Mouse (Mus musculus): ENCODE measurements around the gene Crim1.

DNA sequence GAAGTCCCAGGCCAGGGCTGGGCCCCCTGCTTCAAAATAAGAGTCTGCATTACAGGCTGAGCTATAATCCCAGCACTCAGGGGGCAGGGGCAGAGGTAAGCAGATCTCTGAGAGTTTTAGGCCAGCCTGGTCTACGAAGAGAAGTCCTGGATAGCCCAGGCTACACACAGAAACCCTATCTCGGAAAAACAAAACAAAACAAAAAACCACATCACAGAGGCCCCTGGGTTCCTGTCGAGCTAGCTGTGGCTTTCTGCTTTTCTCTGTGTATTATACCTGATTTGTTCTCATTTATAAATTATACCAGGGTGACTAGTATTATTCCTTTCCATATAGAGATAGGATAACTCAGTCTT, 152.4 kb downstream of the Crim1 start:
- TF ChIP-seq CTCF (IDR thresholded peaks at IDR 0.05; ENCODE audit: extremely low read depth, insufficient read length, insufficient replicate concordance, low read depth, low read length), result no peak
- TF ChIP-seq POLR2A (IDR thresholded peaks at IDR 0.05; ENCODE audit: low read depth, low read length), result no peak

Measured in small intestine, adult 2 months (tissue).